Mouse (Mus musculus): Measurements from ENCODE around the gene Ece1.
"Not testable (repeated sequence)": the region's sequence is repeated elsewhere in the genome, so short reads cannot be mapped to it uniquely, and the experiment has no call there.

The Ece1 gene

GRCm38 (mm10) chr4:137862019-137862418 is at the start of gene Ece1:
Gene Ece1 (plus strand): TSS chr4:137862237.
- DNase-seq (ENCODE audit: low spot score in 2 of 2) = peak; percentile 83 to 88

DNA sequence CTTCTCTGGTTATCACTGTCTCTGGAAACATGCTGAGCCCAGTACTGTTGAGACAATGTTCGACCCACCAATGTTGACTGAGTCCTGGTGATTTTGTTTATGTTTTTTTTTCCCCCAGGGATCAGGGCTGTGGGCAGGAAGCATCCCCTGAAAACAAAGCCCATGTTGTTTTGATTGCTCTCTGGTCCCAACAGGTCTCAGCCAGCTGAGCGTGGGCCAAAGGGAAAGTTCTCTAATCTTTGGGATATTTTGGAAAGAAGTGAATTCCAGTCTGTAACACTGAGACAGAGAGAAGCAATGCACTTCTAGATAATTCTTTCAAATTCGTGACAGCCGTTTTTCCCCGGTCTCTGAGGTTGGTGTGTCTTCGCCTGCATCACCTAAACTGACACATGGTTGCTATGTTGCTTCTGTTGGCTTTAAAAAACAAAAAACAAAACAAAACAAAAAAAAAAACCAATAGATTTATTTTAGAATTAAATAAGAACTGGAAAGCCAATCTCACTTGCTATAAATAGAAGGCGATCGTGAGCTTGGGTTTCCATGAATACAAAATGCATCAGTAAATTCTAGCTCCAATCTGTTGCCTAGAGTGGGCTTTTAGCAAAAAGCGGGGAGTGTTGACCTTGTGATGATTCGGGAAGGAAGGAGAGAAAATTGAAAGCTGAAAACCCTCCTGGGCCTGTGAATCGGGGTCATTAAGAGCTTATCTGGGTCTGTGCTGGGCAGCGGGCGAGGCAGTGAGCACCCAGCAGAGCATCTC is 48.9 kb upstream of the Ece1 start:
- no peak for DNase-seq (ENCODE audit: low spot score in 2 of 2)

- DNase-seq (ENCODE audit: low spot score in 2 of 2) = no peak
Observed at GRCm38 (mm10) chr4:137814140-137814539, 47.9 kb upstream of the Ece1 start.

- DNase-seq (ENCODE audit: low spot score in 2 of 2) = no peak
Observed at GRCm38 (mm10) chr4:137815473-137815872, 46.6 kb upstream of the Ece1 start.

DNA sequence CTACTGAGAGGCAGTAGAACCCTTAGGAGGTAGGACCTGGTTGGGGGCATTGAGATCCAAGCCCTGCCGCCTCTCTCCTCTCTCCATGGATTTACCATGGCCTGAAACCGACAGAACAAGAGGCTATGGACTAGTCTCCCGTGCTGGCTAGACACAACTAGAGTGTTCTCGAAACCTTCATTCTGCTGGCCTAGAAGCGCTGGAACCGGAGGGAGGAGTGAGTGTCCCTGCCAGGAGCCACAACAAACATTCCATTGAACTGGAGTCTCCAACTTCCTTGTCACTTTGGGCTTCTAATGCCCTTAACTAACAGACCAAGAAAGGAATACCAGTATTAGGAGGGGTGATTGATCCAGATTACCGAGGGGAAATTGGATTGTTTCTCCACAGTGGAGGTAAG is 45.8 kb upstream of the Ece1 start:
- no peak for DNase-seq (ENCODE audit: low spot score in 2 of 2)

DNA sequence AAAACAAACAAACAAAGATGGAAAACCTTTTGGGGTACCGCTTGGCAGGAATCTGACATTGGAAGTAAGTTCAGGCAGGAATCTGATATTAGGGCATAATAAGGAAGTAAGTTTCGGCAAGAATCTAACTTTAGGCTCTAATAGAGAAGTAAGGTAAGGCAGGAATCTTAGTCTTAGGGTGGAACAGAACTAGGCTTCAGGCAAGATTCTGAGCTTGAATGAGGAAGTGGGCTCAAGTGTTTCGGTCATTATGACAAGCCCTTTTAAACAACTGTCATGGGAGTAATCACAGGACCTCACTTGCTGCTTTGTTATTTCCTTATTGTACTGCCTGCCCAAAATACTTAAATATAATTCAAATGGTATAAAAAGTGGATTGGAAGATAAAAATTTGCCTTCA is 43.7 kb upstream of the Ece1 start:
- no peak for DNase-seq (ENCODE audit: low spot score in 2 of 2)

DNA sequence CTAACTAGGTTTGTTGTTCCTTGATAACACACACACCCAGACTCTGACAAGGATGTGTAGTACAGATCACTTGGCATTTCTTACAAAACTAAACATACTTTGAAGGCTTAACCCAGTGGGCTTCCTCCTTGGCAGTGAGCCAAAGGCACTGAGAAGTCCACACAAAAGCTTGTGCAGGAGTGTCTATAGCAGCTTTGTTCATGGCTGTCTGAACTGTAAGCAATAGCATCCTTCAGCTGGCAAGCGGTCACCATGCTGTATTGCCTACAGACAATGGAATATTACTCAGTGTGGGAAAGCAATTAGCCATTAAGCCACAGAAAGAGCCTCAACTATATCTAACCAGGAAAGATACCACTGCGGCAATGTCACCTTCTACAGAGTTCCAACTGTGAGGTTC is 42.5 kb upstream of the Ece1 start:
- DNase-seq (ENCODE audit: low spot score in 2 of 2) = no peak

- no peak for DNase-seq (ENCODE audit: low spot score in 2 of 2)
Observed at GRCm38 (mm10) chr4:137820721-137821120, 41.3 kb upstream of the Ece1 start.

DNA sequence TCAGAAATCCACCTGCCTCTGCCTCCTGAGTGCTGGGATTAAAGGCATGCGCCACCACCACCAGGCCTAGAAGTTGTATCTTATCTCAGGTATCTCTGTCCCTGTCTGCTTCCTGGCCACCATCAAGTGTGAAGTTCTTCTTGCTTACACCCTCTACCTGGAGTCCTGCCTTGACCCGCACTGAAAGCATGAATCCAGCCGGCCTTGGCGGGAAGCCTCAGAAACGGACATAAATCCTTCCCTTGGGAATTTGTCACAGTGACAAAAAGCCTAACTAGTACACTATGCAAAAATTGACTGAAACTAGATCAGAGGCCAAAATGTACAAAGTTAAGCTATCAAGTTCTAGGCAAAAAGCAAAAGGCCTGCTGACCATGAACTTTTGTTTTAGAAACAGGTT is 39.5 kb upstream of the Ece1 start:
- no peak for DNase-seq (ENCODE audit: low spot score in 2 of 2)

DNA sequence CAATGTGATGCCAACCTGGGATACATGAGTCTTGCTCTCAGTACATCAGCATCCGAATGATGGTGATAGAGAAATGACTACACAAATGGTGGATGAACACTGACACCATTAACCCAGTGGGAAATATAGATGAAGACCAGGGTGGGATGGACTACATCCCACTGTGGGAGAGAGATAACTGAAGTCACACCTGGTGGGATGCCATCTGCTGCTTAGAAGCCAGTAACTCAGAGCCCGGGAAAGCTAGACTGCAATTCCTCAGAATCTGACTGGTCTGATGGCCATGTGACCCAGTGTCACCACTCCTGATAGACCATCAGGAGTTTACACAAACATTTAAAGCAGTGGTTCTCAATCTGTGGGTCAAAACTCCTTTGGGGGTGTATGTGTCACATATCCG is 38.5 kb upstream of the Ece1 start:
- no peak for DNase-seq (ENCODE audit: low spot score in 2 of 2)

GRCm38 (mm10) chr4:137824881-137825280 is 37.2 kb upstream of the Ece1 start:
- no peak for DNase-seq (ENCODE audit: low spot score in 2 of 2)

- DNase-seq (ENCODE audit: low spot score in 2 of 2) = no peak
Observed at GRCm38 (mm10) chr4:137830380-137830779, 31.7 kb upstream of the Ece1 start.

GRCm38 (mm10) chr4:137831598-137831997 is 30.4 kb upstream of the Ece1 start:
- no peak for DNase-seq (ENCODE audit: low spot score in 2 of 2)

DNA sequence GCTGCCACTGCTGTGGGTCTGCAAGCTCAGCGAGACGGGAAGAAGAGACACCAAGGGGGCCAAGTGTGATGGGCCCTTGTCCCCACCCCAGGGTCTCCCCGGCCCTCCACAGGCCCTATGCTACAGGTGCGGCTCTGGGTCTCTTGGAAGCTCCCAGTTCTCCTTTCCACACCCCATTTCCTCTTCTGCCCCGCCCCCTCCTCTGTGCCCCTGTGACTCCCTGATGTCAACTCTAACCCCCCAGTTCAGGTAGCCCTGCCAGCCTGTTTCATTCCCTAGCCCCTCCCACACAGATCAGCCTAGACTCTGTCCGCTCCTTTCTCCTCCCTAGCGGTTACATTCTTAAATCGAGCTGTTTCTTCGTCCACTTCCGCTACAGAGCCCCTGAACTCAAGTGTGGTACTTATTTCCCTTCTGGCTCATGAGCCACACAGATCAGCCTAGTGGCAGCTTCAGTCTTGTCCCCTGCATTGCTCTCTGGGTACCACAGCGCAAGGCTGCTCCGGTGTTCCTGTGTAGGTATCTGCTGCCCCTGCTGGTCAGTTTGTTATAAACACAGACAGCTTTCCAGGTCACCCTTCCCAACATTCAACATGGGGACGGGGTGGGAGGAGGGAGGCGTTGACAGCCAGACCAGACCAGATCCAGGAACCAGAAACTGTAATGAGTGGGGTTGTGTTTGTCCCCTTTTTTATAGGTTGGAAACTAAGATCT is 26.3 kb upstream of the Ece1 start:
- peak; percentile 68 to 76 for DNase-seq (ENCODE audit: low spot score in 2 of 2)

DNA sequence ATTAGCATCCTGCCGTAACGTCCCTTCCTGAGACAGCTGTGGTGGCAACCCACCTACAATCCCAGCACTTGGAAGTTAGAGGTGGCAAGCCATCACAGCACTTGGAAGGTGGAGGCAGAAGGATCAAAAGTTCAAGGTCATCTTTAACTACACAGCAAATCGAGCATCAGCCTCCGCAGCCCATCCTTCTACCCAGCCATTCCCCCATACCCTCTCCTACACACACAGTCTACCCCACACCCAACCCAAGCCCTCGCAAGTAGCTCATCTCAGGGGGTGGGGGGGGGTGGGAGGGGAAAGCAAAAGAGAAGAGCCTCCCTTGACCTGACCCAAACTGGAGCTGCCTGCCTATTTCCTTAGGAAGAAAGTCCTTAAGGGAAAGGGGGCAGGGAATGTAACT is 25.3 kb upstream of the Ece1 start:
- no peak for DNase-seq (ENCODE audit: low spot score in 2 of 2)

DNA sequence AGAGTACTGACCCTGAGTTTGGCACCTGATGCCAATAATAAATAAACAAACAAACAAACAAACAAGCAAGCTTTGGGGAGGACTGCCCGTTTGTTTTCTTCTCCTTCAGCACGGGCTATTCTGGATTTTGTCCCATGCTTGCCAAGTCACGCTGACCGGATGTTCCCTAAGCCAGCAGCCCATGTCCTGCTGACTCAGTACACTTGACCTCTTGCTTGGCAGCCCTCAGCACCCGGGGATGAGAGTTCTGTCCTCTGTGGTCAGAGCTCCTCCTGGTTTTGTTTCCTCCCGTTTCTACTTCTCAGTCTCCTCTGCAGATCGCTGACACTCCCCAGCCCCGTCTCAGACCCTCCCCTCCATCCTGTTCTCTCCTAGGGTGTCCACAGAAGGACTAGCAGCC is 24.2 kb upstream of the Ece1 start:
- no peak for DNase-seq (ENCODE audit: low spot score in 2 of 2)

DNA sequence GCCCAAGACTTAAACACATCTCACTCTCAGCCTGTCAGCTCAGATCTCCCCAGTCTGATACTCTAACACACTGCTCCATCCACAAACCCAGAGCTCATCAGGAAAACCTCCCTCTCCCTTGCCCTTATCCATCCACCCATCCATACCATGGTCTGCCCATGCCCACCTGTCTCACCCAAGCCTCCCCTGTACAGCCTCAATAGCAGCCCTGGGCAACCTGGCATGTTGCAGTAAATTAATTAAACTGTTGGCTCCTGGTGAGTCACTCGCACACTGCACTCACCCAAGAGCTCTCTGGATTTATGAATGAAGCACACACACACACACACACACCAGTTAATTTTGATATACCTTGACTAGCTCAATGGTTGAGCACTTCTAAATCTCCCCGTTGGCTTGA is 23.2 kb upstream of the Ece1 start:
- no peak for DNase-seq (ENCODE audit: low spot score in 2 of 2)

- DNase-seq (ENCODE audit: low spot score in 2 of 2) = no peak
Observed at GRCm38 (mm10) chr4:137839452-137839851, 22.6 kb upstream of the Ece1 start.

DNA sequence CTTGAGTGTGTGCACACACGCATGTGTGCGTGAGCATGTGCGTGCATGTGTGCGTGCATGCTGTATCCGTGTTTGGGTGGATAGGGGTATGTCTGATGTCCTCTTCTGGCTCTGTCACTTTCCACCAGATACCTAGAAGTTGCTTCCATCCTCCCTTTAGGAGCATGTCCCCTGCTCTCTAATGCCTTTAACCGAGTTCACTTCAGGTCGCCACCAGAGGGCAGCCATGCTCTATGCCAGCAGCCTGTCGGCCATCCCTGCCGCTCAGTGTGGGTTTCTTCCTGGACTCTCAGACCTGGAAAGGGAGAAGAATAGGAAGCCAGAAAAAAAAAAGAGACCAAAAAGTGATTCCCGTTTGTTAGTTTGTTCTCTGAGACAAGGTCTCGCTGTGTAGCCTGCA is 17.4 kb upstream of the Ece1 start:
- peak in 1 of 2 experiments; percentile 58 for DNase-seq (ENCODE audit: low spot score in 2 of 2)

- DNase-seq (ENCODE audit: low spot score in 2 of 2) = not testable (repeated sequence)
Observed at GRCm38 (mm10) chr4:137847651-137848050, 14.4 kb upstream of the Ece1 start.

DNA sequence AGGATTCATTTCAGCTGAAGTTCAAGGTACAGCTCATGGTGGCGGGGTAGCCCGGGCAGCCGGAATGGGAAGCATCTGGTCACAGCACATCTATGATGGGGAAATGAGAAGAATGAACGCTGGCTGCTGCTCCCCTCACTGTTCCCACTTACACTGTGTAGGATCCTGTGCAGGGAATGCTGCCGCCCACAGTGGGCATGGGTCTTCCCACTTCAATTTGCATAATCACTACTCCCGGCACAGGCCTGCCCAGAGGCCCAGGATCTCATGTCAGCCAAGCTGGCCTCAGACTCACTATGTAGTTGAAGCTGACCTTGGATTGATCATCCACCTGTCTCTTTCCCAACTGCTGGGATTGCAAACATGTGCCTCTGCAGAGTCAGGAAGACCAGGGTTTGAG is 11.9 kb upstream of the Ece1 start:
- no peak for DNase-seq (ENCODE audit: low spot score in 2 of 2)

- DNase-seq (ENCODE audit: low spot score in 2 of 2) = no peak
Observed at GRCm38 (mm10) chr4:137851484-137851883, 10.6 kb upstream of the Ece1 start.

DNA sequence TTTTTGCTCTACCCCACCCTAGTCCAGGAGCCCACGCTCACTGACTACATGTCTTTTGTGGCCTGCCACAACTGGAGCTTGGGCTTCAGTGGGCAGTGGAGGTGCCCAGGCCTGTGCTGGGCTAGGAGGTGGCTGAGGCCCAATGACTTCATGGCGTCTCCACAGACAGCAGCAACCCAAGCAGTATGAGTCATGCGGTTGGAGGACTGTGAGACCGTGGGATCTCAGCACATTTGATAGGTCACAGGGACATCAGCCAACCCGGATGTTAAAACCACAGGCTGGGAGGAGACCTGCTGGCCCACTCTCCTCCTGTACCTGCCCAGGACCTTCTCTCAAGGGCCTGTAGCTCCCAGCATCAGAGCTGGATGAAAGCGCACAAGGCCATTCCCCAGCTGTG is 8.2 kb upstream of the Ece1 start:
- DNase-seq (ENCODE audit: low spot score in 2 of 2) = no peak
